Mouse (Mus musculus): ENCODE measurements around the gene 2010111I01Rik. TPM values are rescaled to one million over a fixed set of nuclear protein-coding genes. Genes with fewer than 3 reads are reported as not detected.

2010111I01Rik gene
- polyA plus RNA-seq, 2 experiments, result 10.7 to 13.6 TPM

DNA sequence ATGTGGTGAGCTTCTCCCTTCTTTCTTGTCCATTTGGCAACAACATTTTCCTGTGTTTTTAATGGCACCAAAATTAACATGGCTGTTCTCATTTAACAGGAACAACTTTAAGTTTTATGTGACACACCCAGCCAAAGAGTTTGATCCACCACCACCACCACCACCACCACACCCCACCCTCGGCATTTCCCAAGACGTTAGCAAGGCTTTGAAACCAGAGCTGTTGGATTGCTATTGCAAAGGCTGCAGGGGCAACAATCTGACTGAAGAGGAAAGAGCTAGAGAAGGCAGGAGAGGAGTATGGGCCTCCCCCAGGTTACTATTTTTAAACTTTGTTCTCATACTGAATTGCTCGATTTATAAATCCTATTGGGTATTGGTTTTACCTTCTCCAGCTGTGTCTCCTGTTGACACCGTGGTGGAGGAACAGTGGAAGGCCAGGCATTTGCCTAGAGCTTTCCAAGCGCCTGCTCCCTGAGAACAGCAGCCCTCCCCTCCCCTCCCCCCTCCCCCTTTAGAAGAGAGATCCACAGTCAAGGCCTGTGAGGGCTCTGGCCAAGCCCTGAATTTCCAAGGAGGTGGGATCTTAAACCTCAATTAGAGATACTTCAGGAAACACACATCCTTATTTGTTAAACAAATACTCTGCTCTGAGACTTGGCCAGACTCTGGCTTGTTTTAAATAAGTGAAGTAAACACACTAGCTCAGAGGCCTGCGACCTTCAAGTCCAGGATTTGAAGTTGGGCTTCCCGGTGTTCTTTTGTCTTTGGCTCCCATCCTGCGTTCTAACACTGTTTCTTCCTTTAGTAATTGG lies 129.8 kb downstream of the 2010111I01Rik start:
- Histone ChIP-seq H3K4me2 (ENCODE audit: low read depth) (no peak overlapping the region), H3K4me1 (replicated peaks; ENCODE audit: control insufficient read depth in 2 of 2, insufficient read depth in 2 of 2, low read length in 1 of 2) (peaks cover 0 to 11% of the 10 kb centered on the region in 2 experiments; a peak in 2 of 4 replicates), H3K9ac (replicated peaks) (no peak overlapping the region), H3K36me3 (replicated peaks; ENCODE audit: control insufficient read depth, insufficient read depth, low read depth) (no peaks in the 10 kb centered on the region), H3K4me3 (ENCODE audit: insufficient read depth in 1 of 2, low read depth in 2 of 2, low read length in 2 of 2) (no peak overlapping the region), H3K27me3 (ENCODE audit: control insufficient read depth, insufficient read depth, low read length) (no peaks in the 10 kb centered on the region), H3K27ac (no peak overlapping the region), H3K9me3 (ENCODE audit: control insufficient read depth, low read length) (no peaks in the 10 kb centered on the region)
- ATAC-seq (ENCODE audit: insufficient read depth), result no peak
- no peak for DNase-seq (ENCODE audit: low read depth in 3 of 3, low spot score in 3 of 3)
- 54% methylated on average over 8 of the region's 8 CpGs for WGBS (ENCODE audit: insufficient replicate concordance)
- TF ChIP-seq EP300 (IDR thresholded peaks at IDR 0.05; ENCODE audit: low read depth), result no peak
- TF ChIP-seq CTCF (IDR thresholded peaks at IDR 0.05; ENCODE audit: low read depth), result no peak

GRCm38 (mm10) chr13:63096764-63097163 lies 132.1 kb downstream of the 2010111I01Rik start:
- TF ChIP-seq CTCF (IDR thresholded peaks at IDR 0.05; ENCODE audit: low read depth), result no peak
- no peak for TF ChIP-seq EP300 (IDR thresholded peaks at IDR 0.05; ENCODE audit: low read depth)
- Histone ChIP-seq H3K4me2 (ENCODE audit: low read depth) (no peak overlapping the region), H3K27me3 (ENCODE audit: control insufficient read depth, insufficient read depth, low read length) (no peaks in the 10 kb centered on the region), H3K4me1 (replicated peaks; ENCODE audit: control insufficient read depth in 2 of 2, insufficient read depth in 2 of 2, low read length in 1 of 2) (peaks cover 0 to 11% of the 10 kb centered on the region in 2 experiments; a peak in 2 of 4 replicates), H3K9ac (replicated peaks) (no peak overlapping the region), H3K9me3 (ENCODE audit: control insufficient read depth, low read length) (no peaks in the 10 kb centered on the region), H3K27ac (no peak overlapping the region), H3K36me3 (replicated peaks; ENCODE audit: control insufficient read depth, insufficient read depth, low read depth) (no peaks in the 10 kb centered on the region), H3K4me3 (ENCODE audit: insufficient read depth in 1 of 2, low read depth in 2 of 2, low read length in 2 of 2) (no peak overlapping the region)
- DNase-seq (ENCODE audit: low read depth in 3 of 3, low spot score in 3 of 3) (peak in 2 of 3 experiments; percentile 19 to 30), ATAC-seq (ENCODE audit: insufficient read depth) (peak; percentile 68; the same call in 1 of the 2 replicates)
- 51% methylated on average over 3 of the region's 3 CpGs for WGBS (ENCODE audit: insufficient replicate concordance)

DNA sequence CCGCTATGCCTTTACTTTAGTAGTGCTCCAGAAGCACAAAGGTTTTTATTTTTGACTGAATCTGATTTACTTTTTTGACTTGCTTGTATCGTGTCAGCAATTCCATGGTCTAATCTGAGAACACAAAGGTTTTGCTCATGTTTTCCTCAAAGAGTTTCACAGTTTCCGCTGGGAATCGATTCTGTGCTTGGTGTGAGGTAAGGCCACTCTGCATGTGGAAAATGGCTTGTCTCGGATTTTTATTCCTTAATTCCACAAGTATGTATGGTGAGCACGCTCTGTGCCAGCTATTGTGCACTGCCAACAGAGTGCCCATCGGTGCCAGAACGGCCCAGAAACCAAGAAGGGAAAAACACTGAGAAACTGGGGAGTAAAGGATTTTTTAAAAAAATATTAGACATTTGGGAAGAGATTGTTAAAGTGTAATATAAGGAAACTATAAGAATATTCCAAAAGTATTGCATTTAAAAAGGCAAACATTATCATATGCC lies 132.8 kb downstream of the 2010111I01Rik start:
- H3K4me3 ChIP-seq (ENCODE audit: insufficient read depth in 1 of 2, low read depth in 2 of 2, low read length in 2 of 2), result no peak overlapping the region
- no peak for ATAC-seq (ENCODE audit: insufficient read depth)
- no peak overlapping the region for H3K27ac ChIP-seq

GRCm38 (mm10) chr13:63101761-63102160 lies 137.1 kb downstream of the 2010111I01Rik start:
- no peaks in the 10 kb centered on the region for H3K36me3 ChIP-seq (replicated peaks; ENCODE audit: control insufficient read depth, insufficient read depth, low read depth)
- no peak for ATAC-seq (ENCODE audit: insufficient read depth)
- WGBS (ENCODE audit: insufficient replicate concordance), result 61% methylated on average over 12 of the region's 12 CpGs

More for the DNA sequence above, 132.8 kb downstream of the 2010111I01Rik start:
- 72% methylated on average over 8 of the region's 8 CpGs for WGBS (ENCODE audit: insufficient replicate concordance)
- H3K4me2 ChIP-seq (ENCODE audit: low read depth), result no peak overlapping the region
- no peak for TF ChIP-seq EP300 (IDR thresholded peaks at IDR 0.05; ENCODE audit: low read depth)
- no peaks in the 10 kb centered on the region for H3K9me3 ChIP-seq (ENCODE audit: control insufficient read depth, low read length)
- H3K36me3 ChIP-seq (replicated peaks; ENCODE audit: control insufficient read depth, insufficient read depth, low read depth), result no peaks in the 10 kb centered on the region
- no peak overlapping the region for H3K9ac ChIP-seq (replicated peaks)
- no peaks in the 10 kb centered on the region for H3K27me3 ChIP-seq (ENCODE audit: control insufficient read depth, insufficient read depth, low read length)
- no peak for DNase-seq (ENCODE audit: low read depth in 3 of 3, low spot score in 3 of 3)
- peaks cover 0 to 11% of the 10 kb centered on the region in 2 experiments; a peak in 2 of 4 replicates for H3K4me1 ChIP-seq (replicated peaks; ENCODE audit: control insufficient read depth in 2 of 2, insufficient read depth in 2 of 2, low read length in 1 of 2)

GRCm38 (mm10) chr13:63102848-63103585 lies 138.3 kb downstream of the 2010111I01Rik start:
- ATAC-seq (ENCODE audit: insufficient read depth) (no peak), DNase-seq (ENCODE audit: low read depth in 3 of 3, low spot score in 3 of 3) (no peak)
- H3K27ac ChIP-seq, result no peak overlapping the region
- no peak overlapping the region for H3K9ac ChIP-seq (replicated peaks)
- WGBS (ENCODE audit: insufficient replicate concordance), result 47% methylated on average over 8 of the region's 8 CpGs
- no peak for TF ChIP-seq EP300 (IDR thresholded peaks at IDR 0.05; ENCODE audit: low read depth)
- TF ChIP-seq CTCF (IDR thresholded peaks at IDR 0.05; ENCODE audit: low read depth), result no peak
- H3K36me3 ChIP-seq (replicated peaks; ENCODE audit: control insufficient read depth, insufficient read depth, low read depth), result no peaks in the 10 kb centered on the region
- H3K4me1 ChIP-seq (replicated peaks; ENCODE audit: control insufficient read depth in 2 of 2, insufficient read depth in 2 of 2, low read length in 1 of 2), result 0 out of 4 replicates have a peak, but pooled peaks cover 0 to 4% of the 10 kb centered on the region in 2 experiments
- H3K9me3 ChIP-seq (ENCODE audit: control insufficient read depth, low read length), result no peaks in the 10 kb centered on the region
- H3K4me2 ChIP-seq (ENCODE audit: low read depth), result no peak overlapping the region
- H3K4me3 ChIP-seq (ENCODE audit: insufficient read depth in 1 of 2, low read depth in 2 of 2, low read length in 2 of 2), result no peak overlapping the region
- H3K27me3 ChIP-seq (ENCODE audit: control insufficient read depth, insufficient read depth, low read length), result no peaks in the 10 kb centered on the region

More at GRCm38 (mm10) chr13:63101761-63102160, 137.1 kb downstream of the 2010111I01Rik start:
- H3K27me3 ChIP-seq (ENCODE audit: control insufficient read depth, insufficient read depth, low read length), result no peaks in the 10 kb centered on the region
- peaks cover 0 to 6% of the 10 kb centered on the region in 2 experiments; a peak in 2 of 4 replicates for H3K4me1 ChIP-seq (replicated peaks; ENCODE audit: control insufficient read depth in 2 of 2, insufficient read depth in 2 of 2, low read length in 1 of 2)
- no peak overlapping the region for H3K9ac ChIP-seq (replicated peaks)
- TF ChIP-seq EP300 (IDR thresholded peaks at IDR 0.05; ENCODE audit: low read depth), result no peak
- TF ChIP-seq CTCF (IDR thresholded peaks at IDR 0.05; ENCODE audit: low read depth), result no peak
- no peak overlapping the region for H3K4me2 ChIP-seq (ENCODE audit: low read depth)
- no peaks in the 10 kb centered on the region for H3K9me3 ChIP-seq (ENCODE audit: control insufficient read depth, low read length)
- no peak for DNase-seq (ENCODE audit: low read depth in 3 of 3, low spot score in 3 of 3)
- no peak overlapping the region for H3K27ac ChIP-seq
- no peak overlapping the region for H3K4me3 ChIP-seq (ENCODE audit: insufficient read depth in 1 of 2, low read depth in 2 of 2, low read length in 2 of 2)

Measured in liver, embryonic 14.5 days (tissue).